Mouse (Mus musculus): ENCODE data around the gene March5.

The March5 gene

GRCm38 (mm10) chr19:37265333-37266103, 58.2 kb downstream of the March5 start:
- peak; percentile 94 to 95 for DNase-seq

- DNase-seq: no peak
These were observed 61.8 kb downstream of the March5 start for GRCm38 (mm10) chr19:37269106-37269505.

Data from cerebellum, postnatal 36 days (tissue).